Mouse (Mus musculus): ENCODE results near the gene D130043K22Rik.

GRCm38 (mm10) chr13:24825587-24825986 lies 19.3 kb upstream of the D130043K22Rik start:
- TF ChIP-seq GATA1 (IDR thresholded peaks at IDR 0.05; ENCODE audit: low read length) (no peak), TAL1 (IDR thresholded peaks at IDR 0.05; ENCODE audit: low read length) (no peak)

Data from erythroblast, embryonic 14.5 days (primary cell).